Mouse (Mus musculus): ENCODE data around the gene Nfkbia.

DNA sequence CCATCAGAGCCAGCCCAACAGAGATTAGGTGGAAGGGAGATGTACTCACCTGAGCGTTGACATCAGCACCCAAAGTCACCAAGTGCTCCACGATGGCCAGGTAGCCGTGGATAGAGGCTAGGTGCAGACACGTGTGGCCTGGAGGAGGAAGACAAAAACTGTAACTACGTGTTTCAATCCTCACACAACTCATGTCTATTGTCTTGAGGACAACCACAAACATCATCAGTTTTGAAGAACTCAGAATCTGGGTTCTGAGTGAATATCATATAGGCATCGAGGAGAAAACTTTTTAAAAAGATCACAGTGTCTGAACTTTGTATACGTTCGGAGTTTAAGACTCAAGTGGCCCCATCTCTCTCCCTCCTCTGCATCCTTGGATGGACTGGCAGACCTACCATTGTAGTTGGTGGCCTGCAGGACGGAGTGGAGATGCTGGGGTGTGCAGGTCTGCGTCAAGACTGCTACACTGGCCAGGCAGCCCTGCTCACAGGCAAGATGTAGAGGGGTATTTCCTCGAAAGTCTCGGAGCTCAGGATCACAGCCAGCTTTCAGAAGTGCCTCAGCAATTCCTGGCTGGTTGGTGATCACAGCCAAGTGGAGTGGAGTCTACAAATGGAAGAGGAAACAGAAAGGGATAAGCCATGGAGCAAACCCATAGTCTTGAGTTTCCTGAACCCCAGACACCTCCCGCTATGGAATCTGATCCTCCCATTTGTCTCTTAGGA lies 1.6 kb downstream of the Nfkbia start:
- TF ChIP-seq CTCF (IDR thresholded peaks at IDR 0.05; ENCODE audit: extremely low read depth, insufficient read length, insufficient replicate concordance, low read depth, low read length) (no peak), POLR2A (IDR thresholded peaks at IDR 0.05; ENCODE audit: low read depth, low read length) (no peak)
